Mouse (Mus musculus): ENCODE measurements at regions not wholly inside any gene's neighbourhood (a gene's known extent, or its start where the extent isn't known, plus 50 kb on each side); places are given as distances from the start of the nearest gene placed in this dataset.

- Histone ChIP-seq H3K27me3 (ENCODE audit: control insufficient read depth, insufficient read depth, low read length) (no peaks in the 10 kb centered on the region), H3K4me2 (ENCODE audit: low read depth) (no peak overlapping the region), H3K36me3 (ENCODE audit: control insufficient read depth, insufficient read depth, low read length) (no peaks in the 10 kb centered on the region), H3K27ac (ENCODE audit: low read depth, low read length) (no peak overlapping the region), H3K4me1 (ENCODE audit: control insufficient read depth, insufficient read depth, low read length) (no peaks in the 10 kb centered on the region), H3K9ac (ENCODE audit: low read length) (no peak overlapping the region), H3K4me3 (ENCODE audit: low read depth, low read length) (no peak overlapping the region), H3K9me3 (ENCODE audit: control insufficient read depth, low read length) (no peaks in the 10 kb centered on the region)
- ATAC-seq (ENCODE audit: insufficient read depth, low FRiP score, low TSS enrichment) (no peak), DNase-seq (ENCODE audit: low spot score) (no peak)
- WGBS: 84% methylated on average over 10 of the region's 10 CpGs
Observed at GRCm38 (mm10) chr3:103472598-103472997, 102.4 kb upstream of the Syt6 start.

GRCm38 (mm10) chr3:103473336-103473735 is 101.7 kb upstream of the Syt6 start:
- no peak overlapping the region for H3K27ac ChIP-seq (ENCODE audit: low read depth, low read length)
- WGBS: 78% methylated on average over 2 of the region's 2 CpGs
- no peak for DNase-seq (ENCODE audit: low spot score)
- no peak overlapping the region for H3K4me3 ChIP-seq (ENCODE audit: low read depth, low read length)
- H3K9me3 ChIP-seq (ENCODE audit: control insufficient read depth, low read length): no peaks in the 10 kb centered on the region
- no peak for ATAC-seq (ENCODE audit: insufficient read depth, low FRiP score, low TSS enrichment)
- no peak overlapping the region for H3K9ac ChIP-seq (ENCODE audit: low read length)
- H3K27me3 ChIP-seq (ENCODE audit: control insufficient read depth, insufficient read depth, low read length): no peaks in the 10 kb centered on the region
- no peaks in the 10 kb centered on the region for H3K4me1 ChIP-seq (ENCODE audit: control insufficient read depth, insufficient read depth, low read length)
- no peaks in the 10 kb centered on the region for H3K36me3 ChIP-seq (ENCODE audit: control insufficient read depth, insufficient read depth, low read length)
- H3K4me2 ChIP-seq (ENCODE audit: low read depth): no peak overlapping the region

GRCm38 (mm10) chr3:103479845-103480543 is 95.0 kb upstream of the Syt6 start:
- no peak for DNase-seq (ENCODE audit: low spot score)
- Histone ChIP-seq H3K27me3 (ENCODE audit: control insufficient read depth, insufficient read depth, low read length) (no peaks in the 10 kb centered on the region), H3K36me3 (ENCODE audit: control insufficient read depth, insufficient read depth, low read length) (no peaks in the 10 kb centered on the region), H3K9ac (ENCODE audit: low read length) (no peak overlapping the region), H3K9me3 (ENCODE audit: control insufficient read depth, low read length) (no peaks in the 10 kb centered on the region), H3K27ac (ENCODE audit: low read depth, low read length) (no peak overlapping the region), H3K4me2 (ENCODE audit: low read depth) (no peak overlapping the region), H3K4me3 (ENCODE audit: low read depth, low read length) (no peak overlapping the region), H3K4me1 (ENCODE audit: control insufficient read depth, insufficient read depth, low read length) (no peaks in the 10 kb centered on the region)
- WGBS: 74% methylated on average over 2 of the region's 2 CpGs
- ATAC-seq (ENCODE audit: insufficient read depth, low FRiP score, low TSS enrichment): no peak

- no peaks in the 10 kb centered on the region for H3K9me3 ChIP-seq (ENCODE audit: control insufficient read depth, low read length)
- H3K4me2 ChIP-seq (ENCODE audit: low read depth): no peak overlapping the region
- 88% methylated on average over 7 of the region's 7 CpGs for WGBS
- H3K36me3 ChIP-seq (ENCODE audit: control insufficient read depth, insufficient read depth, low read length): no peaks in the 10 kb centered on the region
- no peak overlapping the region for H3K9ac ChIP-seq (ENCODE audit: low read length)
- H3K27ac ChIP-seq (ENCODE audit: low read depth, low read length): no peak overlapping the region
- H3K27me3 ChIP-seq (ENCODE audit: control insufficient read depth, insufficient read depth, low read length): no peaks in the 10 kb centered on the region
- H3K4me1 ChIP-seq (ENCODE audit: control insufficient read depth, insufficient read depth, low read length): no peaks in the 10 kb centered on the region
- DNase-seq (ENCODE audit: low spot score) (no peak), ATAC-seq (ENCODE audit: insufficient read depth, low FRiP score, low TSS enrichment) (no peak)
- H3K4me3 ChIP-seq (ENCODE audit: low read depth, low read length): no peak overlapping the region
Observed at GRCm38 (mm10) chr3:103480676-103481075, 94.4 kb upstream of the Syt6 start.

GRCm38 (mm10) chr3:103483316-103483715 is 91.7 kb upstream of the Syt6 start:
- Histone ChIP-seq H3K9me3 (ENCODE audit: control insufficient read depth, low read length) (no peaks in the 10 kb centered on the region), H3K27me3 (ENCODE audit: control insufficient read depth, insufficient read depth, low read length) (no peaks in the 10 kb centered on the region), H3K36me3 (ENCODE audit: control insufficient read depth, insufficient read depth, low read length) (no peaks in the 10 kb centered on the region), H3K4me1 (ENCODE audit: control insufficient read depth, insufficient read depth, low read length) (no peaks in the 10 kb centered on the region), H3K4me3 (ENCODE audit: low read depth, low read length) (no peak overlapping the region), H3K9ac (ENCODE audit: low read length) (no peak overlapping the region), H3K4me2 (ENCODE audit: low read depth) (no peak overlapping the region), H3K27ac (ENCODE audit: low read depth, low read length) (no peak overlapping the region)
- ATAC-seq (ENCODE audit: insufficient read depth, low FRiP score, low TSS enrichment): no peak
- WGBS: 90% methylated on average over 2 of the region's 2 CpGs
- no peak for DNase-seq (ENCODE audit: low spot score)

- whole genome bisulfite sequencing: 72% methylated on average over 3 of the region's 3 CpGs
- DNase-seq (ENCODE audit: low spot score): no peak
- no peaks in the 10 kb centered on the region for H3K9me3 ChIP-seq (ENCODE audit: control insufficient read depth, low read length)
Observed at GRCm38 (mm10) chr3:103483762-103484161, 91.3 kb upstream of the Syt6 start.

GRCm38 (mm10) chr3:103489786-103490185 is 85.2 kb upstream of the Syt6 start:
- WGBS: 81% methylated on average over 4 of the region's 4 CpGs
- Histone ChIP-seq H3K9me3 (ENCODE audit: control insufficient read depth, low read length) (no peaks in the 10 kb centered on the region), H3K9ac (ENCODE audit: low read length) (no peak overlapping the region), H3K4me2 (ENCODE audit: low read depth) (no peak overlapping the region), H3K27me3 (ENCODE audit: control insufficient read depth, insufficient read depth, low read length) (no peaks in the 10 kb centered on the region), H3K4me3 (ENCODE audit: low read depth, low read length) (no peak overlapping the region), H3K4me1 (ENCODE audit: control insufficient read depth, insufficient read depth, low read length) (no peaks in the 10 kb centered on the region), H3K36me3 (ENCODE audit: control insufficient read depth, insufficient read depth, low read length) (no peaks in the 10 kb centered on the region), H3K27ac (ENCODE audit: low read depth, low read length) (no peak overlapping the region)
- DNase-seq (ENCODE audit: low spot score) (no peak), ATAC-seq (ENCODE audit: insufficient read depth, low FRiP score, low TSS enrichment) (no peak)

More at GRCm38 (mm10) chr3:103483762-103484161, 91.3 kb upstream of the Syt6 start:
- no peaks in the 10 kb centered on the region for H3K4me1 ChIP-seq (ENCODE audit: control insufficient read depth, insufficient read depth, low read length)
- no peak overlapping the region for H3K9ac ChIP-seq (ENCODE audit: low read length)
- H3K27me3 ChIP-seq (ENCODE audit: control insufficient read depth, insufficient read depth, low read length): no peaks in the 10 kb centered on the region
- no peak overlapping the region for H3K4me2 ChIP-seq (ENCODE audit: low read depth)
- no peak overlapping the region for H3K27ac ChIP-seq (ENCODE audit: low read depth, low read length)
- no peak overlapping the region for H3K4me3 ChIP-seq (ENCODE audit: low read depth, low read length)
- H3K36me3 ChIP-seq (ENCODE audit: control insufficient read depth, insufficient read depth, low read length): no peaks in the 10 kb centered on the region
- ATAC-seq (ENCODE audit: insufficient read depth, low FRiP score, low TSS enrichment): no peak

- Histone ChIP-seq H3K4me2 (ENCODE audit: low read depth) (no peak overlapping the region), H3K4me3 (ENCODE audit: low read depth, low read length) (no peak overlapping the region), H3K4me1 (ENCODE audit: control insufficient read depth, insufficient read depth, low read length) (no peaks in the 10 kb centered on the region), H3K9me3 (ENCODE audit: control insufficient read depth, low read length) (no peaks in the 10 kb centered on the region), H3K27me3 (ENCODE audit: control insufficient read depth, insufficient read depth, low read length) (no peaks in the 10 kb centered on the region), H3K9ac (ENCODE audit: low read length) (no peak overlapping the region), H3K27ac (ENCODE audit: low read depth, low read length) (no peak overlapping the region), H3K36me3 (ENCODE audit: control insufficient read depth, insufficient read depth, low read length) (no peaks in the 10 kb centered on the region)
- ATAC-seq (ENCODE audit: insufficient read depth, low FRiP score, low TSS enrichment) (no peak), DNase-seq (ENCODE audit: low spot score) (no peak)
- whole genome bisulfite sequencing: 85% methylated on average over 4 of the region's 4 CpGs
Observed at GRCm38 (mm10) chr3:103490966-103491365, 84.1 kb upstream of the Syt6 start.

- H3K27ac ChIP-seq (ENCODE audit: low read depth, low read length): no peak overlapping the region
- H3K4me1 ChIP-seq (ENCODE audit: control insufficient read depth, insufficient read depth, low read length): no peaks in the 10 kb centered on the region
- H3K9me3 ChIP-seq (ENCODE audit: control insufficient read depth, low read length): no peaks in the 10 kb centered on the region
- H3K4me3 ChIP-seq (ENCODE audit: low read depth, low read length): no peak overlapping the region
- H3K4me2 ChIP-seq (ENCODE audit: low read depth): no peak overlapping the region
- WGBS: 85% methylated on average over 3 of the region's 3 CpGs
- H3K36me3 ChIP-seq (ENCODE audit: control insufficient read depth, insufficient read depth, low read length): no peaks in the 10 kb centered on the region
- no peak overlapping the region for H3K9ac ChIP-seq (ENCODE audit: low read length)
- ATAC-seq (ENCODE audit: insufficient read depth, low FRiP score, low TSS enrichment): no peak
- no peak for DNase-seq (ENCODE audit: low spot score)
- no peaks in the 10 kb centered on the region for H3K27me3 ChIP-seq (ENCODE audit: control insufficient read depth, insufficient read depth, low read length)
Observed at GRCm38 (mm10) chr3:103492211-103492610, 82.8 kb upstream of the Syt6 start.
